Mouse (Mus musculus) granulocyte monocyte progenitor cell, adult 5-6 weeks (primary cell): ENCODE measurements at regions not wholly inside any gene's neighbourhood (a gene's known extent, or its start where the extent isn't known, plus 50 kb on each side); places are given as distances from the start of the nearest gene placed in this dataset.
A peak's percentile ranks its signal among the peaks of the same experiment; 100 is the strongest.

Experiments
- ATAC-seq: replicated peaks from 2 replicates; pipeline ENCODE4 v1.8.0; 2016; ENCODE audit warnings: mild to moderate bottlenecking, moderate TSS enrichment, inconsistent platforms; ENCODE audit not compliant: poor library complexity, severe bottlenecking

DNA sequence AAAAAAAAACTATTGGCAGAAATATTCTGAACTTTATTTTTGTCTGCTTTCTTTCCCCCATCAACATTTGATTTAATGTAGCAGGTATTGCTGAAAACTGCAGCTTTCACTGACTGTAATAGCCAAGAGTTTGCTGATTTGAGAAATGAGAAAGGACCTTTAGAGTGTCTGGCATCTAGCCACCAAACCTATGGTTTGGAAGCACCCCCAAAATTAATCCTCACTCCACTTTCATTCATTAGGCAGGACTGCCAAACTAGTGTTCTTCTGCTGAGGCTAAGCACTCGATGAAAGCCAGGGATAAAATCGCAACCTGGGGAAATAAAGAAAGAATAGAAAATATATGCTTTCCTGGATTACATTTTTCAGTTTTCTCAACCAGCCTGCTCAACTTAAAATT is 320.4 kb downstream of the Atp6ap1l start:
- no peak for ATAC-seq

DNA sequence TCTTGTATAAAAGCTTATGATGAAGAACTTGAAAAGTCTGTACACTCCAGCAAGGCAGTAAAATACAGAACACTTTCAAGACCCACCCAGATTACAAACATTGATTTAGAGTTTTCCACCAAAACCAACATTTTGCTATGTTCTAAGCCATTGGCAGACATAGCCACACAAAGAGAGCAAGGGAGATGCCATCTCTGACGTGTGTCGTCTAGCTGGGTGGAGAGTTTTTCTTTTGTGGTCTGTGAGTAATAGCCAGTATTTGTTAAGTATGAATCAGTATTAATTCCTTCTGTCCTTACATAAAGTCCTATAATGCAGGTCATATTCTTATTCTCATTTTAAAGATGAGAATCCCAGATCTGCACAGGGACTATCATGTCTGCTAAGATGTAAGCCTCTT is 329.8 kb downstream of the Atp6ap1l start:
- ATAC-seq, result no peak

DNA sequence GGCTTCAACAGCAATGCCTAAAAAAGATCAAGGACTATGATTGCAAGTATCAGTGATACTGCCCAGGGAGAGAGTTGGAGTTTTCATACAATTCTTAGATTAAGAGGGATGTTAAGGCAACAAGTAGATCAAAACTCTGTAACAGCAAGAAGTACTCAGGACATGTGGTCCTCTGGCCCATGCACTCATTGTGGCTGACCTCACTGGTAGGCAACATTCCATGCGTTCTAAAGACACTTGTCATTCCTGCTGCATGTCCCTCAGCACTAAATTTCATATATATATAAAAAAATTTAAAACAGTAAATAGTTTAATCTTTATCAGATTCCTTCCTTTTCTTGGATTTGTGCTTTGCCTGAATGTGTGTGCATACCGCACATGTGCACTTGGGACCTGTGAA is 332.6 kb downstream of the Atp6ap1l start:
- ATAC-seq, result no peak

DNA sequence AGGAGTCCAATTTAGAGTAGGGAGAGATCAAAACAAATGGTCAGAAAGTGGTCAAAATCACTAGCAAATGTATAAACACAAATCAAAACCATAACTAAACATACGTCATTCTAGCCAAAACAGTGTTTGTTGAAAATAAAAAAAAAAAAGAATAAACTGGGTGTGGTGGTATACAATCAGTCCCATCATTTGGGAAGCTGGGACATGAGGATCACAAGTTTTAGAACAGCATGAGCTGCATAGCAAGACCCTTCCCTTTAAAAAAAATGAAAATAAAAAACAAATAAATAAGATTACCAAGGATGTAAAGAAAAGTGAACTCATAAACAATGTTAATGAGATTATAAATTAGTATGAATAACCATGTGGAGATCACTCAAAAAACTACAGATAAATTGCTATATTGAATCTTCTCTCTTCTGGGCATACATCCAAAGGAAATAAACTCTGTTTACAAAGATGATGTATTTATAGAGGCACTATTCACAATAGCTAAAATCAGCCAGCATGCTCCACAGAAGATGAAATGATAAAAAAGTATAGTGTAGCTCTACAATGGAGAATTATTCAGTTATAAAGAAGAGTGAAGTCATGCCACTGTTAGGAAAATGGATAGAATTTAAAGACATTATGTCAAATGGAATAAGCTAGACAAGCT is 341.8 kb downstream of the Atp6ap1l start:
- no peak for ATAC-seq

DNA sequence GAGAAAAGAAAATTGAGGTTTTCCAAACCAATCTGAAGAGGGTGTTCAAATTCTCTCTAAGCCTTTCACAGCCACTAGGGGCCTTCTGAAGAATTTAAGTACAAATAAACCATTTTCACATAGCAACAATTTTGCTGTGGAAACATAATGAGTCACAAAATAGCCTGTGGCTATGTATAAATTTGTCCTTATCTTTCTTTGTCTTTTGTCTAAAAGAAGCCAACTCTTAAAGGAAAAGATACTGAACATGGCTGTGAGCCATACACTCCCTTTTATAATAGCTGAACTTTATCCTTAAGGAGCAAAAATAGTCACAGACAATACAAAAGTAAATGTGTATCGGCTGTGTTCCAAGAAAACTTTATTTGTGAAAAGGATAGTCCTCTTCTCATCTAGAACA is 345.1 kb downstream of the Atp6ap1l start:
- no peak for ATAC-seq

DNA sequence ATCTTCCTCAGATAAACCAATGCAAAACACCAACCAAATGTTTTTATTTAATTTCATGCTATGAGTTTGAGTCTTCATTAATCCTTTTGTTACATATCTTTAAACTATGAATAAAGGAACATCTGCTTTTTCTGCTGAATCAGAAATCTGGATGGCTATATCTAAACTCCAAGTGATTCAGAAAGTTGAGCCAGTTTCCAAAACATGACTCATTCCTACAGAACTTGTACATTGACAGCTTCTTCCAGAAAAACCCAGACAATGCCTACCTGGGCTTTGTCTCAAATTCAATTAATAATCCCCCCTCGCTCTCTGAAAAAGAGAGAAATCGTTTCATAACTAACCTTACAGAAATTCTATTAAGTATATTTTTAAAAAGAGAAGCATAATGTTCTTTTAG is 345.7 kb downstream of the Atp6ap1l start:
- ATAC-seq, result no peak

DNA sequence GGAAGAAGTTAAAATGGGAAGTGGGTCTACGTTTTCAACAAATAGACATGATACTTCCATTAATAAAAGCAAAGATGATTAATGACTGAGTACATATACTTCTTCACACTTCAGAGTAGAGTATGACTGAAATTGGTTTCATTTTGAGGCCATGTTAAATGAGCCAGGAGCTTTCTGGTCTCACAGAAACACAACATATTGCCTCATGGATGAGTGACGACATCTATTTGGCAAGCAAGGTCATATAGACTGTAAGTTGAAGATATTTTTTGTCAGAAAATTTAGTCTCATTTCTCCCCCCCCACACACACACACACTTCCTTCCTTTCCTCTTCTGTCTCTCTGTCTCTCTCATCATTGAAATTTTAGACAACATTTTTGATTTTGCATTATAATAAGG is 354.0 kb downstream of the Atp6ap1l start:
- no peak for ATAC-seq

DNA sequence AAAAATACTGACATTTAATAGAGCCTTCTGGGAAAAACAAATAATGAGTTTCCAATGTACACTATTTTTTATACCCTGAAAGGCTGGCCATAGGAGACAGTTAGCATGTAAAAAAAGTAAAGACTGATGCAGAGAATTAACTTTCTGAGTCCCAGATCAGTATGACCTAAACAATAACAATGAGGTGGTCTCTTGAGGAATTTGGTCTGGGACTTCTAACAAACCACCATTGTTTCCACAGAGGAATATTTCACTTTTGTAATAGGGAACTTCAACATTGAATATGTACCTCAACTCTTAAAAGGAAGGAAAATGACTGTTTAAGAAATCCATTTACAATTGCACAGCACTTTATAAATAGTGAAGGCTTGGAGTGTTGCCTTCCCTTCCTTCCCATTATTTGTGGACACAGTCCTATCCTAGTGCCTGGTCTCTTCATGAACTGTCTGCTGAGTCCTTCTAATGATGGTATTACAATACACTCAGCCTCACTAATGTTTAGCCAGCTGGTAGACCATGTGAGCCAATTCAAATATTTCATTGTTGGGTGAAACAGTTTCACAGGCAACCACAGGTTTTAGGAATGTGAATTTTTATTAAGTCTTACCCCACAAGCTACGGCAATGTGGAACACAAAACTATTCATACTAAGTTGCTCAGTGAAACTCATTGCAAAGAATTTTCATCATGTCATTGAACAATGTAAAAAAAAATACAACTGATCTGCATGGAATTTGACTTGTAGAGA is 358.7 kb downstream of the Atp6ap1l start:
- ATAC-seq, result no peak

DNA sequence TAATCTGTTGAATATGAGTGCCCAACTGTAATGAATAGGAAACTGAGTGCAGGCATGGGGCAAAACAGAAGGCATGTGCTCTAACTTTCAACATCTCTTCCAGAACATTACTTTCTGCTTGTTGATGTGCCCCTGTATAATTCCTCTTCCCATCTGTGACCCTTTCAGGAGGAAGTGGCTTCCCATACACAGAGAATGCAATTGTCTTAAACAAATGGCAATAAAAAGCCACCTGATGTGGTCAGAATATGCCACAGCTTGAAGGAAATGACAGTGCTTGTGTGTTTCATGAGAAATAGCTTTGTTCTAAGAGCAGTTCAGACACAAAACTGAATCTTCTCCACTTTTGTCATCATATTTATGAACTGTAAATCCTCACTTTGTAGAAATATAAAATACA is 359.3 kb downstream of the Atp6ap1l start:
- peak; percentile 25 for ATAC-seq

DNA sequence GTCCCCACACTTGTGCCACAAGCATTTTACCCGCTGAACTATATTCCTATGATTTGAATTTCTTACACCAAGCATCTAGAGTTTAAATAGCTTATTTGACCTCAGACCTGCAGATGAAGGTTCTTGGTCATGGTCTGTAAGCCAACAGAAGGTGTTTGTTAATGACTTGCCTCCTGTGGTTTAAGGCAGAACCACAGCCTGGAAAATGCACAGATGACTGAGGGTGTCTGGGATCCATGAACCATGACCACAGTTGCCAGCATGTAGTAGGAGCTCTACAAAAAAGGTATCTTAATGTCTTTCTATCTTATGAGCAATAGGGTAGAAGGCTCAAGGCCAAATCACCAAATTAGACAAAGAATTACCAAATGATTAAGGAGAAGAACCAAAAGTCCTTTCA is 367.6 kb downstream of the Atp6ap1l start:
- ATAC-seq, result no peak

DNA sequence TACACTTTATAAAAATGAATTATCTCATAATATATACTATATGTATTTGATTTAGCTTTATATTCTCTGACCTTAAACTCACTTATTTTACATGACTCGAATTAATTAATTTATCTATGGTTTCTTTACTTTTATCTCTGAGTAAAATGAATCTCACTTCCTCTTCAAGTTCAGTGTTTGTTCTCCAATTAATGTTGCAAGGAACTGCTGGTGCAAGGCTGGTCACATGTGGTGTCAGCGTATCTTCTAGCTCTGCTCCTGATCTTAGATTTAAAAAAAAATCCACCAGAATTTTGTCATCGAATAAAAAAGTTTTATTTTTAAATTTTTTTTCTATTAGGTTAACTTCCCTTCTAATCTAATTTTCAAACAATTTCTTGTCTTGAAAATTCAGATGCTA is 378.2 kb downstream of the Atp6ap1l start:
- ATAC-seq, result peak; percentile 91

DNA sequence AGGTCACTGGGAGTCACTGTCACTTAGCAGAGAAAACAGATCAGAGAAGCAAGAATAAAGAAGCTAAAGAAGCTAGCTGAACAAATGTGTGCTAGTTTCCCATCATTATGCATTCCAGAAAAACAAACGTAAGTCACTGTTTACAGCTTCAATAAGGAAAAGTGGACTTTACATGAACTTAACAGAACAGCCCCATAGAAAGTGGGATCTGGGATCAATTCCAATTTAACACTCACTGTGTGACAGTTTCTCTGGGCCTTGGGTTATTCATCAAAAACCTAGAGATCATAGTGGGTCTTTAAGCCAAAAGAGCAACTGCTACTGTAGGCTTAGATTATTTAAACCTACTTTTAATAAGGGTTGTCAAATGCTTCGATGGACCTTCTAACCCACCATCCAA is 379.4 kb downstream of the Atp6ap1l start:
- ATAC-seq, result no peak

DNA sequence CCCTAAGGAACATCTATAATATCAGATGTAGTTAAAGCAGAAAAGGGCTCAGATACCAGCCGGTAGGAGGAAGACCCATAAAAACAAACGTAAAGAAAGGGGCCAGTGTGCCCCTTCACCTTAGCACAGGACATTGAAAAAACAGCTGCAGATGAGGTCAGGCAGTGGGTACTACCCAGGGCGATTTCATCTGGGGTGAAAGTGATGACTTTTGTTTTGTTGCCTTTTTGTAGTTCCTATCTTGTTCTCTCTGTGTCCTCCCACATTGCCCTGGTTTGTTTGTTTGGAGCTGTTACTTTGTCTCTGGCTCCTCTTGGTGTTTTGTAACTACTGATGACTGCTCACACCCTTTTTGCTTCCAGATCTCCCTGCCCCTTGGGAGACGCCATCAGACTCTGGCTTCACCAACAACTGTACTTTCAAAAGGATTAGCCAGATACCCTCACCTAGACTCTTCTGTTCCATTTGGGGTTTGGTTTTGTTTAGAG is 383.4 kb downstream of the Atp6ap1l start:
- no peak for ATAC-seq

DNA sequence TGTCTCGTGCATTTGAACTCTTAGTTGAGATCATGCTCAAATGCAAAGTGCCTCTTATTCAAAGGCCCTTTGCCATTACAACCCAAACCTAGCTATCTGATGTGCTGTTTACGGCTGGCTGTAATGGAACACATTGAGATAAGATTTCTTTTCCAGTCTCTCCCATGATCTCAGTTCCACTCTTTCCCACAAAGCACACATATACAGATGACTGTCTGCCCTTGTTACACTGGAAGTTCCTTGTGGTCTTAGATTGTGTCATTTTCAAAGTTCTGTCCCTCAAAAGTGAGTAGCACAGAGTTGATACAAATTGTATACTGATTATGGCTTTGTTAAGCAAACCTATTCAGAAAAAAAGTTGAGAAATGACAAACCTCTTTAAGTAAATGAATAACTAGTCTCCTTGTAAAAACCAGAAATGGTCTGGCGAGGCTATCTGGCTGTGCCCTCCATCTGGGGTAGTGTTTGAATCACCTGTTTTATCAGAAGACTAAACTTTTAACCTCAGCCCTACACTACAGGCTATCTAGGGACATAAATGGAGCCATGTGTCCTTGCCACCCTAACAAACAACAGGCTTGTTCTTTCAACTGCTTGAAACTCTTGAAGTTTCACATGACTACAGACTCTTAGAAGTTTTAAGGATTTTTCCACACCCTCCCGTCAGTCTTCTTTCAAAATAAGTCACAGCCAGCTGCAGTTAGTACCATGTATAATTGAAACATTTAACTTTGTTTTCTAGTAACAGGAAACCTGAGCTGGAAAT is 384.0 kb downstream of the Atp6ap1l start:
- no peak for ATAC-seq

DNA sequence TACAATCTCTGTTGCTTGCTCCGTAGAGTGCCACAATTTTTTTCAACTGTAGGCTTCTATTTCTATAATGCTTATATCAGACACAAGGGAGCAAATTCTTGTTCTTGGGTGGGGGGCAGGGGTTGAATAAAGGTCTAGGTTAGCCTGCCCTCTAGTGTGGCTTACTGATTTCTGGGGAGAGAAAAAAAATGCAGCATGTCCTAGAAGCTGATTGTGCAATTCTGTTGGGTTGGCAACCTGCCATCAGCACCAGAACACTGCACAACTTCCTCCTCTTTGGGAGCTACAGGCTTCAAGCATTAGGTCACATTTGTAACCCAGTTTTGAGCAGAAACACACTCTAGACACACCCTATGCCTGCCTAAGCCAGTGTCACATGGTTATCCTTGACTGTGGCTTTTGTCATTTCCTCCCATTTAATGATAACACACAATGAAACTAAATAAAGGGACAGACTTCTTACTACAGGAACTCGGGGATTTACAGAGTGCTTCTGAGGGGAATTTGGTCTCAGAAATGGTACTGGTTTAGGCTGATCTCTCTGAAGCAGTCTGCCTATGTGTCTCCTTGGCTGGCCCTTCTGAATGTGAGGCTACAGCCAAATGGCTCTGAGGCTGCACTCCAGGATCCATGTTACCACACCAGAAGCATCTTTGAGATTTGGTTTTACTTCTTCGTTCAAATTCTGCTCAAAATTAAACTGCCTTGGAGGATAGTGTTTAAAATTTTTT is 389.2 kb downstream of the Atp6ap1l start:
- ATAC-seq, result peak; percentile 98

DNA sequence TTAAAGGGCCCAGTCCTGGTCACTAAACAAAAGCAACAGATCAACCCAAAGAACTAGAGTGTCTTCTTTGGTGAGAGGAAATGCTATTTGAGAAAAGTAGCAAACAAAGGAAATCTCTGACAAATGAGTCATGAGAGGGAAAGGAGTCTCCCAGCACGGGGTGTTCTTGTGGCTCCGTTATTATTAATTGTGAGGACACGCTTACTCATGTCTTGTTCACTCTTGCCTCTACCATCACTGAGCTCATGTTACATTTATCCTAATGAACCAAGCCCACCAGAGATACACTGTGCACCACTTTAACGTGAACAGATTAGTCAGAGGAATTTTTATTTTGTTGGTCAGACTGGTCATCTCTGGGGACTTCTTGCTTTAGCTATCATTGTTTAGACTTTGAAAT is 391.3 kb downstream of the Atp6ap1l start:
- ATAC-seq, result no peak

DNA sequence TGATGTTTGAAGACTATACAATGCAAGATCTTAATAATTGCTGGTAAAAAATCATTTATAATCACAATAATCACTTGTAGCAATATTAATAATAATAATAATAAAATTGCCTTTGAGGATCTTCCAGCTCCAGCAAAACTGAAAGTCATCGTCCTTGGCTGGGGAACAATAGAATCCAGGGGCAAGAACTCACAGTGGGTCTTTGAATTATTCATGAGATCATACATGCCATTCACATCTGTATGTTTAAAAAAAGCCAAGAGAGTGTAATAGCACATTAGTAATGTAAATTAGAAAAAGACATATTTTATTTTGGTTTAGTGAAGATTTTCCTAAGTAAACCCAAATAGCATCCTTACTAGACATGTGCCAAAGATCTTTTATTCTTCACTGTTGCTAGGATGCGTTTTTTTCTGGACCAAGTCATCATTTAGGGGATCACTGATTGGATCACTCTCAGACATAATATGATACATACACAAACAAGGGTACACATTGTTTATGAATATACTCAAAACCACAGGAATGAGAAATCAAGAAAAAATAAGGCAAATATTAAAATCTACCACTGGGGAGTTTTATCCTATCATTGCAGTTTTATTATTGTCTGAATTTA is 392.3 kb downstream of the Atp6ap1l start:
- no peak for ATAC-seq

DNA sequence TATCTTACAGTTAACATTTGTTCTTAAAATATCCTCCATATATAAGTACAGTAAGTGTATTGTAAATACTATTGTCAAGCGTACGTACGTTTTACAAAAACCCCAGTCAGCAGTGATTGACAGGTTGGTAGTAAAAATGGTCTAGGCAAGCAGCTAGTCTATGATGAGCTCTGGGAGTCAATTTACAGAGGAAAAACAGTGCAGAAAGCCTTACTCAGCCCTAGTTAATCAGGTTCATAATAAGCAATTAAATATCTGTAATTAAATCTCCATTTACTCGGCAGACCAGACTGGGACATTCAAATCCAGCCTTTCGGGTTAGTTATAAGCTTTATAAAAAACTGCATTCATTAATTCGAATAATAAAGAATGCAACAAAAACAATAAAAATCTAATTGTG is 394.7 kb downstream of the Atp6ap1l start:
- ATAC-seq, result no peak

DNA sequence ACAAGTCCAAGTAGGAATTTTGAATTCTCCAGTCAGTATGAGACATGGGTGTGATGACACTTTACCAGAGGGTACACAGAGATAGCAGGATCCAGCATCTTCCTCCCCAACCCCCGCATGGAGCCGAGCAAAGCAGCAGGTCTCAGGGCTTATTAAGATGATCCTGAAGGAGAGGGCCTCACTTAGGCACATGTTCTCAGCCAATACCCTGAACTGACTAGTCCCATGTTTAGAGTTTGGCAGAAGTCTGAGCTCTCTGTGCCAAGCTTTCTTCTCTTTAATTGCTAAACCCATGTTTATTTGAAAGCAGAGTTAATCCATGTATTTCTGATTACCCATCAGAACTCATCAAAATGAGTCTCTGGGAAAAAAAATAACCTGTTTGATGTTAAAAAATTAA is 402.0 kb downstream of the Atp6ap1l start:
- ATAC-seq, result no peak

DNA sequence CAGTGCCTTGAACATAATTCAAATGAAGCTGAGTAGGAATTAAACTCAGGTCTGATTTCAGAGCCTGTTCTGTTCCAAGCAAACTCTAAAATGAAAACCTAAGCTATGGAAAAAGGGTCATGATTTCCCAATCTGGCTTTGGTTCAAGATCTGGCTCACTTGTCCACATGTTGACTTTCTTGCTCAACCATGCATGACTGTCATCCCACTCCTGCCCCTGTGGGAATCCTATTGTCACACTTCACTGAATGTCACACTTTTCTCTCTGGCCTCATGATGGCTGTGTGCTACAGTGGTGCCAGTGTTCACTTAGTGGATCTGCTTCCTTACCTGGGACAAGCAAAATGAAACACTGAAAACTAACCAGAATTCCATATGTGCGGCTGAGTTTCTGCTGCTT is 403.0 kb downstream of the Atp6ap1l start:
- ATAC-seq, result no peak
